Mouse (Mus musculus): ENCODE measurements around the gene Unc13b.

GRCm38 (mm10) chr4:43232985-43233384 lies 174.2 kb downstream of the Unc13b start:
- TF ChIP-seq GATA1 (IDR thresholded peaks at IDR 0.05; ENCODE audit: borderline replicate concordance, low read length) (no peak), FLI1 (IDR thresholded peaks at IDR 0.05; ENCODE audit: low read length) (no peak)
